Mouse (Mus musculus) neural tube, embryonic 12.5 days (tissue): ENCODE data around the gene Ppm1h. TPM values are rescaled to one million over a fixed set of nuclear protein-coding genes. Genes with fewer than 3 reads are reported as not detected.
A peak's percentile ranks its signal among the peaks of the same experiment; 100 is the strongest.

Experiments
- ATAC-seq: fragments of 200-750 bp; cut with Nextera tagmentation; 2 replicates; pipeline ENCODE4 v1.8.0; 2017; ENCODE audit warnings: low read depth, mild to moderate bottlenecking, moderate TSS enrichment, moderate library complexity; ENCODE audit not compliant: low FRiP score
- H3K27ac ChIP-seq: fragments of 300-500 bp; sonication (generic); 2 replicates; pipeline ENCODE4 v1.5.1; 2016
- H3K27me3 ChIP-seq: fragments of 300-500 bp; sonication (generic); replicated peaks from 2 replicates; pipeline ENCODE4 v1.6.1; 2016; ENCODE audit warnings: mild to moderate bottlenecking
- H3K36me3 ChIP-seq: fragments of 300-500 bp; sonication (generic); 2 replicates; pipeline ENCODE4 v1.6.1; 2016; ENCODE audit warnings: mild to moderate bottlenecking
- H3K4me1 ChIP-seq: fragments of 300-500 bp; sonication (generic); 2 replicates; pipeline ENCODE4 v1.6.1; 2016
- H3K4me2 ChIP-seq: fragments of 300-500 bp; sonication (generic); replicated peaks from 2 replicates; pipeline ENCODE4 v1.6.1; 2016; ENCODE audit warnings: mild to moderate bottlenecking
- H3K4me3 ChIP-seq: fragments of 300-500 bp; sonication (generic); 2 replicates; pipeline ENCODE4 v1.5.1; 2016
- H3K9ac ChIP-seq: fragments of 300-500 bp; sonication (generic); 2 replicates; pipeline ENCODE4 v1.6.1; 2016; ENCODE audit warnings: mild to moderate bottlenecking
- H3K9me3 ChIP-seq: fragments of 300-500 bp; sonication (generic); 2 replicates; pipeline ENCODE4 v1.6.1; 2016; ENCODE audit warnings: mild to moderate bottlenecking
- WGBS: fragments of 180-500 bp; shearing (Covaris S2); methylation state at CpG from one replicate; pipeline ENCODE4 v1.1.7; 2016; 5-methylcytosine and 5-hydroxymethylcytosine counted together
- polyA plus RNA-seq: library from polyadenylated mRNA; unstranded; fragments of >200 nt; fragmentation: Nextera tagmentation; extraction: Ambion mirVana; gene quantifications from 2 replicates; pipeline ENCODE4 v1.2.1, GENCODE M21; 2016

Gene Ppm1h
- polyA plus RNA-seq, 1 experiment from 2014 or later, result 18.4 TPM

GRCm38 (mm10) chr10:122899971-122900370, 221.4 kb downstream of the Ppm1h start:
- Histone ChIP-seq H3K27ac (no peak overlapping the region), H3K4me2 (no peak overlapping the region), H3K27me3 (no peaks in the 10 kb centered on the region), H3K9me3 (no peaks in the 10 kb centered on the region), H3K36me3 (no peaks in the 10 kb centered on the region), H3K4me3 (no peak overlapping the region), H3K4me1 (peaks cover 19% of the 10 kb centered on the region), H3K9ac (no peak overlapping the region)
- no peak for ATAC-seq
- 67% methylated on average over 7 of the region's 7 CpGs for WGBS

- ATAC-seq, result no peak
Observed at GRCm38 (mm10) chr10:122900466-122900865, 221.9 kb downstream of the Ppm1h start.

GRCm38 (mm10) chr10:122901379-122901778, 222.8 kb downstream of the Ppm1h start:
- Histone ChIP-seq H3K9me3 (no peaks in the 10 kb centered on the region), H3K9ac (no peak overlapping the region), H3K27me3 (no peaks in the 10 kb centered on the region), H3K4me3 (no peak overlapping the region), H3K27ac (no peak overlapping the region), H3K4me1 (peaks cover 19% of the 10 kb centered on the region), H3K4me2 (no peak overlapping the region), H3K36me3 (no peaks in the 10 kb centered on the region)
- 68% methylated on average over 5 of the region's 5 CpGs for WGBS
- ATAC-seq, result peak; percentile 46; the same call in 1 of the 2 replicates

More at GRCm38 (mm10) chr10:122900466-122900865, 221.9 kb downstream of the Ppm1h start:
- no peaks in the 10 kb centered on the region for H3K36me3 ChIP-seq
- H3K27me3 ChIP-seq, result no peaks in the 10 kb centered on the region
- no peak overlapping the region for H3K9ac ChIP-seq
- no peak overlapping the region for H3K27ac ChIP-seq
- no peaks in the 10 kb centered on the region for H3K9me3 ChIP-seq
- 85% methylated on average over 1 of the region's 1 CpGs for WGBS
- H3K4me1 ChIP-seq, result peaks cover 19% of the 10 kb centered on the region
- no peak overlapping the region for H3K4me2 ChIP-seq
- H3K4me3 ChIP-seq, result no peak overlapping the region

- H3K27me3 ChIP-seq, result no peaks in the 10 kb centered on the region
- 80% methylated on average over 9 of the region's 9 CpGs for WGBS
- no peaks in the 10 kb centered on the region for H3K9me3 ChIP-seq
- H3K4me2 ChIP-seq, result no peak overlapping the region
- no peaks in the 10 kb centered on the region for H3K36me3 ChIP-seq
- peaks cover 25% of the 10 kb centered on the region for H3K4me1 ChIP-seq
- H3K4me3 ChIP-seq, result no peak overlapping the region
- no peak overlapping the region for H3K27ac ChIP-seq
- ATAC-seq, result 0 out of 2 replicates have a peak, but pooled peaks have one; percentile 7
- H3K9ac ChIP-seq, result no peak overlapping the region
Observed at GRCm38 (mm10) chr10:122909406-122910032, 231.0 kb downstream of the Ppm1h start.

- no peak overlapping the region for H3K9ac ChIP-seq
- H3K9me3 ChIP-seq, result no peaks in the 10 kb centered on the region
- WGBS, result 17% methylated on average over 8 of the region's 8 CpGs
- H3K4me1 ChIP-seq, result peaks cover 25% of the 10 kb centered on the region
- H3K27me3 ChIP-seq, result no peaks in the 10 kb centered on the region
- no peak overlapping the region for H3K4me2 ChIP-seq
- no peak overlapping the region for H3K4me3 ChIP-seq
- no peak overlapping the region for H3K27ac ChIP-seq
- no peak for ATAC-seq
- no peaks in the 10 kb centered on the region for H3K36me3 ChIP-seq
Observed at GRCm38 (mm10) chr10:122910798-122911225, 232.2 kb downstream of the Ppm1h start.

GRCm38 (mm10) chr10:122911668-122912067, 233.1 kb downstream of the Ppm1h start:
- no peak for ATAC-seq
- no peak overlapping the region for H3K27ac ChIP-seq
- H3K9me3 ChIP-seq, result no peaks in the 10 kb centered on the region
- H3K4me3 ChIP-seq, result no peak overlapping the region
- H3K4me1 ChIP-seq, result peaks cover 25% of the 10 kb centered on the region
- no peaks in the 10 kb centered on the region for H3K27me3 ChIP-seq
- H3K4me2 ChIP-seq, result no peak overlapping the region
- no peak overlapping the region for H3K9ac ChIP-seq
- H3K36me3 ChIP-seq, result no peaks in the 10 kb centered on the region
- WGBS, result 63% methylated on average over 8 of the region's 8 CpGs

- Histone ChIP-seq H3K4me3 (no peak overlapping the region), H3K4me1 (peaks cover 25% of the 10 kb centered on the region), H3K9ac (no peak overlapping the region), H3K36me3 (no peaks in the 10 kb centered on the region), H3K4me2 (peak overlapping the region; percentile 30; the same call in 1 of the 2 replicates), H3K27me3 (no peaks in the 10 kb centered on the region), H3K9me3 (no peaks in the 10 kb centered on the region), H3K27ac (no peak overlapping the region)
- ATAC-seq, result no peak
- WGBS, result 45% methylated on average over 12 of the region's 12 CpGs
Observed at GRCm38 (mm10) chr10:122912086-122912690, 233.6 kb downstream of the Ppm1h start.

- 0 out of 2 replicates have a peak overlapping the region, but pooled peaks have one; percentile 21 for H3K9ac ChIP-seq
- H3K9me3 ChIP-seq, result no peaks in the 10 kb centered on the region
- ATAC-seq, result peak; percentile 60
- H3K27ac ChIP-seq, result peak overlapping the region; percentile 46; the same call in 1 of the 2 replicates
- no peak overlapping the region for H3K4me3 ChIP-seq
- WGBS, result 17% methylated on average over 19 of the region's 19 CpGs
- H3K27me3 ChIP-seq, result no peaks in the 10 kb centered on the region
- H3K4me1 ChIP-seq, result peaks cover 25% of the 10 kb centered on the region
- H3K4me2 ChIP-seq, result peak overlapping the region; percentile 30
- no peaks in the 10 kb centered on the region for H3K36me3 ChIP-seq
Observed at GRCm38 (mm10) chr10:122912701-122913368, 234.3 kb downstream of the Ppm1h start.

- H3K4me3 ChIP-seq, result no peak overlapping the region
- H3K27ac ChIP-seq, result 0 out of 2 replicates have a peak overlapping the region, but pooled peaks have one; percentile 46
- ATAC-seq, result no peak
- H3K4me1 ChIP-seq, result peaks cover 25% of the 10 kb centered on the region
- WGBS, result 54% methylated on average over 11 of the region's 11 CpGs
- no peaks in the 10 kb centered on the region for H3K9me3 ChIP-seq
- H3K4me2 ChIP-seq, result no peak overlapping the region; the same call in 1 of the 2 replicates
- H3K9ac ChIP-seq, result no peak overlapping the region
- no peaks in the 10 kb centered on the region for H3K36me3 ChIP-seq
- no peaks in the 10 kb centered on the region for H3K27me3 ChIP-seq
Observed at GRCm38 (mm10) chr10:122913393-122913792, 234.8 kb downstream of the Ppm1h start.

- no peak overlapping the region for H3K4me2 ChIP-seq
- no peaks in the 10 kb centered on the region for H3K9me3 ChIP-seq
- no peaks in the 10 kb centered on the region for H3K36me3 ChIP-seq
- 82% methylated on average over 8 of the region's 8 CpGs for WGBS
- peaks cover 21% of the 10 kb centered on the region for H3K4me1 ChIP-seq
- no peak overlapping the region for H3K4me3 ChIP-seq
- no peak overlapping the region for H3K9ac ChIP-seq
- no peak overlapping the region for H3K27ac ChIP-seq
- no peak for ATAC-seq
- H3K27me3 ChIP-seq, result no peaks in the 10 kb centered on the region
Observed at GRCm38 (mm10) chr10:122915905-122916304, 237.3 kb downstream of the Ppm1h start.

GRCm38 (mm10) chr10:122917648-122918324, 239.2 kb downstream of the Ppm1h start:
- Histone ChIP-seq H3K9ac (no peak overlapping the region), H3K27me3 (no peaks in the 10 kb centered on the region), H3K9me3 (no peaks in the 10 kb centered on the region), H3K36me3 (no peaks in the 10 kb centered on the region), H3K4me2 (no peak overlapping the region), H3K4me3 (no peak overlapping the region), H3K27ac (no peak overlapping the region), H3K4me1 (peaks cover 5% of the 10 kb centered on the region)
- WGBS, result 85% methylated on average over 14 of the region's 14 CpGs
- ATAC-seq, result no peak

GRCm38 (mm10) chr10:122918325-122918694, 239.7 kb downstream of the Ppm1h start:
- Histone ChIP-seq H3K36me3 (no peaks in the 10 kb centered on the region), H3K27me3 (no peaks in the 10 kb centered on the region), H3K4me2 (no peak overlapping the region), H3K9me3 (no peaks in the 10 kb centered on the region), H3K9ac (no peak overlapping the region), H3K4me3 (no peak overlapping the region), H3K4me1 (no peaks in the 10 kb centered on the region; the same call in 1 of the 2 replicates), H3K27ac (no peak overlapping the region)
- no peak for ATAC-seq
- WGBS, result 91% methylated on average over 9 of the region's 9 CpGs
